Mouse (Mus musculus) intestine, embryonic 15.5 days (tissue): ENCODE data around the gene Tm2d3. TPM values are rescaled to one million over a fixed set of nuclear protein-coding genes. Genes with fewer than 3 reads are reported as not detected.
A peak's percentile ranks its signal among the peaks of the same experiment; 100 is the strongest.

Experiments used
- ATAC-seq: fragments of 200-750 bp; cut with Nextera tagmentation; 2 replicates; pipeline ENCODE4 v1.8.0; 2017; ENCODE audit warnings: moderate TSS enrichment, moderate library complexity
- H3K27ac ChIP-seq: fragments of 300-500 bp; sonication (generic); 2 replicates; pipeline ENCODE4 v1.5.1; 2015; ENCODE audit warnings: mild to moderate bottlenecking, inconsistent platforms
- H3K27me3 ChIP-seq: fragments of 300-500 bp; sonication (generic); replicated peaks from 2 replicates; pipeline ENCODE4 v1.6.1; 2015; ENCODE audit warnings: inconsistent platforms
- H3K36me3 ChIP-seq: fragments of 300-500 bp; sonication (generic); 2 replicates; pipeline ENCODE4 v1.6.1; 2015; ENCODE audit warnings: inconsistent platforms
- H3K4me1 ChIP-seq: fragments of 300-500 bp; sonication (generic); replicated peaks from 2 replicates; pipeline ENCODE4 v1.6.1; 2015; ENCODE audit warnings: inconsistent platforms
- H3K4me2 ChIP-seq: fragments of 300-500 bp; sonication (generic); replicated peaks from 2 replicates; pipeline ENCODE4 v1.6.1; 2015; ENCODE audit warnings: mild to moderate bottlenecking, inconsistent platforms
- H3K4me3 ChIP-seq: fragments of 300-500 bp; sonication (generic); replicated peaks from 2 replicates; pipeline ENCODE4 v1.5.1; 2015; ENCODE audit warnings: inconsistent platforms
- H3K9ac ChIP-seq: fragments of 300-500 bp; sonication (generic); 2 replicates; pipeline ENCODE4 v1.6.1; 2015; ENCODE audit warnings: inconsistent platforms
- H3K9me3 ChIP-seq: fragments of 300-500 bp; sonication (generic); 2 replicates; pipeline ENCODE4 v1.6.1; 2016; ENCODE audit warnings: inconsistent platforms
- WGBS: fragments of 180-500 bp; shearing (Covaris S2); methylation state at CpG from one replicate; pipeline ENCODE4 v1.1.7; 2015; 5-methylcytosine and 5-hydroxymethylcytosine counted together
- polyA plus RNA-seq: library from polyadenylated mRNA; unstranded; fragments of >200 nt; fragmentation: Nextera tagmentation; extraction: Ambion mirVana; gene quantifications from 2 replicates; pipeline ENCODE4 v1.2.1, GENCODE M21; 2015

Gene Tm2d3
- polyA plus RNA-seq, 1 experiment from 2014 or later = 79.2 TPM

- WGBS = 62% methylated on average over 5 of the region's 5 CpGs
- H3K36me3 ChIP-seq = no peaks in the 10 kb centered on the region
- no peak overlapping the region for H3K27ac ChIP-seq
- no peak overlapping the region for H3K4me2 ChIP-seq
- H3K9me3 ChIP-seq = no peaks in the 10 kb centered on the region
- H3K4me1 ChIP-seq = no peaks in the 10 kb centered on the region
- no peak overlapping the region for H3K9ac ChIP-seq
- ATAC-seq = no peak
- H3K4me3 ChIP-seq = no peak overlapping the region
- H3K27me3 ChIP-seq = no peaks in the 10 kb centered on the region
Measured at GRCm38 (mm10) chr7:65713782-65714181, 22.8 kb downstream of the Tm2d3 start.

GRCm38 (mm10) chr7:65714304-65714703 is 23.3 kb downstream of the Tm2d3 start:
- WGBS = 79% methylated on average over 4 of the region's 4 CpGs
- ATAC-seq = no peak
- H3K9ac ChIP-seq = no peak overlapping the region

GRCm38 (mm10) chr7:65734024-65734423 is 43.1 kb downstream of the Tm2d3 start:
- Histone ChIP-seq H3K4me2 (no peak overlapping the region), H3K9me3 (no peaks in the 10 kb centered on the region), H3K4me3 (no peak overlapping the region), H3K27me3 (no peaks in the 10 kb centered on the region), H3K27ac (no peak overlapping the region), H3K36me3 (no peaks in the 10 kb centered on the region), H3K9ac (no peak overlapping the region), H3K4me1 (0 out of 2 replicates have a peak, but pooled peaks cover 5% of the 10 kb centered on the region)
- no peak for ATAC-seq
- WGBS = 70% methylated on average over 2 of the region's 2 CpGs

More at GRCm38 (mm10) chr7:65714304-65714703, 23.3 kb downstream of the Tm2d3 start:
- H3K36me3 ChIP-seq = no peaks in the 10 kb centered on the region
- no peaks in the 10 kb centered on the region for H3K4me1 ChIP-seq
- no peak overlapping the region for H3K4me2 ChIP-seq
- no peaks in the 10 kb centered on the region for H3K9me3 ChIP-seq
- no peaks in the 10 kb centered on the region for H3K27me3 ChIP-seq
- H3K4me3 ChIP-seq = no peak overlapping the region
- H3K27ac ChIP-seq = no peak overlapping the region

GRCm38 (mm10) chr7:65735261-65735660 is 44.3 kb downstream of the Tm2d3 start:
- 82% methylated on average over 3 of the region's 3 CpGs for WGBS
- no peaks in the 10 kb centered on the region for H3K27me3 ChIP-seq
- H3K9me3 ChIP-seq = no peaks in the 10 kb centered on the region
- no peaks in the 10 kb centered on the region for H3K36me3 ChIP-seq
- no peak overlapping the region for H3K4me2 ChIP-seq
- H3K9ac ChIP-seq = no peak overlapping the region
- H3K4me3 ChIP-seq = no peak overlapping the region
- H3K27ac ChIP-seq = no peak overlapping the region
- ATAC-seq = no peak
- 0 out of 2 replicates have a peak, but pooled peaks cover 5% of the 10 kb centered on the region for H3K4me1 ChIP-seq

GRCm38 (mm10) chr7:65737286-65738040 is 46.5 kb downstream of the Tm2d3 start:
- H3K9me3 ChIP-seq = no peaks in the 10 kb centered on the region
- no peak overlapping the region for H3K9ac ChIP-seq
- 62% methylated on average over 12 of the region's 12 CpGs for WGBS
- H3K4me1 ChIP-seq = 0 out of 2 replicates have a peak, but pooled peaks cover 5% of the 10 kb centered on the region
- H3K4me3 ChIP-seq = no peak overlapping the region
- H3K27ac ChIP-seq = no peak overlapping the region
- ATAC-seq = peak; percentile 58
- no peaks in the 10 kb centered on the region for H3K27me3 ChIP-seq
- H3K4me2 ChIP-seq = no peak overlapping the region
- no peaks in the 10 kb centered on the region for H3K36me3 ChIP-seq

GRCm38 (mm10) chr7:65742857-65743256 is 51.9 kb downstream of the Tm2d3 start:
- 92% methylated on average over 8 of the region's 8 CpGs for WGBS
- Histone ChIP-seq H3K9ac (no peak overlapping the region), H3K4me1 (0 out of 2 replicates have a peak, but pooled peaks cover 3% of the 10 kb centered on the region), H3K27ac (no peak overlapping the region), H3K27me3 (no peaks in the 10 kb centered on the region), H3K9me3 (no peaks in the 10 kb centered on the region), H3K36me3 (no peaks in the 10 kb centered on the region), H3K4me2 (no peak overlapping the region), H3K4me3 (no peak overlapping the region)
- no peak for ATAC-seq

- no peaks in the 10 kb centered on the region for H3K27me3 ChIP-seq
- 86% methylated on average over 11 of the region's 11 CpGs for WGBS
- no peak overlapping the region for H3K27ac ChIP-seq
- no peak overlapping the region for H3K4me2 ChIP-seq
- H3K4me3 ChIP-seq = no peak overlapping the region
- no peak for ATAC-seq
- H3K9ac ChIP-seq = no peak overlapping the region
- no peaks in the 10 kb centered on the region for H3K9me3 ChIP-seq
- no peaks in the 10 kb centered on the region for H3K36me3 ChIP-seq
- no peaks in the 10 kb centered on the region for H3K4me1 ChIP-seq
Measured at GRCm38 (mm10) chr7:65747990-65748955, 57.3 kb downstream of the Tm2d3 start.

Other genes with a start within 250 kb of the Tm2d3 start
- 26.4 TPM in 2 replicates for gene Tjp1, start 163.4 kb upstream of the Tm2d3 start, polyA plus RNA-seq
- 7.6 and 8.0 TPM in 2 replicates for gene Tarsl2, start 46.3 kb upstream of the Tm2d3 start, polyA plus RNA-seq
- 2.6 and 2.8 TPM in 2 replicates for gene Pcsk6, start 170.6 kb downstream of the Tm2d3 start, polyA plus RNA-seq